Mouse (Mus musculus) CD8-positive naive resting alpha-beta T cell, adult 2 months (primary cell): ENCODE measurements around the gene Slc6a18.
A peak's percentile ranks its signal among the peaks of the same experiment; 100 is the strongest.

Source experiments
- DNase-seq, 2 experiments: peaks; one replicate each; pipeline ENCODE4 v3.0.0; 2022; ENCODE audit warnings: low read depth in 2 of 2, low spot score in 2 of 2

The Slc6a18 gene

GRCm38 (mm10) chr13:73687601-73688000 is 9.8 kb upstream of the Slc6a18 start:
- DNase-seq: no peak

- DNase-seq: no peak
Measured at GRCm38 (mm10) chr13:73685502-73685901, 7.7 kb upstream of the Slc6a18 start.

GRCm38 (mm10) chr13:73684412-73684811 is 6.6 kb upstream of the Slc6a18 start:
- no peak for DNase-seq

GRCm38 (mm10) chr13:73683682-73684081 is 5.9 kb upstream of the Slc6a18 start:
- DNase-seq: no peak

GRCm38 (mm10) chr13:73682226-73682625 is 4.4 kb upstream of the Slc6a18 start:
- DNase-seq: peak in 1 of 2 experiments; percentile 20

GRCm38 (mm10) chr13:73680394-73680793 is 2.6 kb upstream of the Slc6a18 start:
- no peak for DNase-seq

GRCm38 (mm10) chr13:73679311-73679710 is 1.5 kb upstream of the Slc6a18 start:
- DNase-seq: no peak

GRCm38 (mm10) chr13:73675161-73675560 is 2.7 kb downstream of the Slc6a18 start:
- DNase-seq: no peak

- DNase-seq: no peak
Measured at GRCm38 (mm10) chr13:73660163-73660695, 17.6 kb downstream of the Slc6a18 start.

GRCm38 (mm10) chr13:73658953-73659352 is 18.9 kb downstream of the Slc6a18 start:
- DNase-seq: no peak

GRCm38 (mm10) chr13:73654976-73655375 is 22.8 kb downstream of the Slc6a18 start:
- DNase-seq: no peak

- DNase-seq: no peak
Measured at GRCm38 (mm10) chr13:73653266-73653665, 24.6 kb downstream of the Slc6a18 start.

GRCm38 (mm10) chr13:73646397-73647087 is 31.3 kb downstream of the Slc6a18 start:
- DNase-seq: peak; percentile 79 to 80

GRCm38 (mm10) chr13:73641296-73641695 is 36.5 kb downstream of the Slc6a18 start:
- no peak for DNase-seq

GRCm38 (mm10) chr13:73637826-73638225 is 40.0 kb downstream of the Slc6a18 start:
- DNase-seq: no peak

- DNase-seq: no peak
Measured at GRCm38 (mm10) chr13:73631837-73632236, 46.0 kb downstream of the Slc6a18 start.

- no peak for DNase-seq
Measured at GRCm38 (mm10) chr13:73628586-73629113, 49.2 kb downstream of the Slc6a18 start.

- DNase-seq: peak in 1 of 2 experiments; percentile 61
Measured at GRCm38 (mm10) chr13:73626745-73627549, 50.9 kb downstream of the Slc6a18 start, which contains the start of gene Tert. Tert (plus strand) TSS chr13:73626911.

GRCm38 (mm10) chr13:73626410-73626744 is 51.4 kb downstream of the Slc6a18 start:
- DNase-seq: peak in 1 of 2 experiments; percentile 44

GRCm38 (mm10) chr13:73620637-73621036 is 57.2 kb downstream of the Slc6a18 start:
- DNase-seq: no peak

GRCm38 (mm10) chr13:73618406-73618805 is 59.4 kb downstream of the Slc6a18 start:
- DNase-seq: no peak
